Mouse (Mus musculus): ENCODE results near the gene AK157302. TPM values are rescaled to one million over a fixed set of nuclear protein-coding genes. Genes with fewer than 3 reads are reported as not detected.
"Not testable (repeated sequence)": the region's sequence is repeated elsewhere in the genome, so short reads cannot be mapped to it uniquely, and the experiment has no call there.

The AK157302 gene
- 10 to 100 TPM; 20.3 to 26.8 (median 22.2) TPM for total RNA-seq (2022)

GRCm38 (mm10) chr13:21495080-21495479, at the start of gene AK157302:
TSS of gene AK157302 (plus strand) at chr13:21495223.
- no peak for DNase-seq (ENCODE audit: low spot score in 2 of 2)

DNA sequence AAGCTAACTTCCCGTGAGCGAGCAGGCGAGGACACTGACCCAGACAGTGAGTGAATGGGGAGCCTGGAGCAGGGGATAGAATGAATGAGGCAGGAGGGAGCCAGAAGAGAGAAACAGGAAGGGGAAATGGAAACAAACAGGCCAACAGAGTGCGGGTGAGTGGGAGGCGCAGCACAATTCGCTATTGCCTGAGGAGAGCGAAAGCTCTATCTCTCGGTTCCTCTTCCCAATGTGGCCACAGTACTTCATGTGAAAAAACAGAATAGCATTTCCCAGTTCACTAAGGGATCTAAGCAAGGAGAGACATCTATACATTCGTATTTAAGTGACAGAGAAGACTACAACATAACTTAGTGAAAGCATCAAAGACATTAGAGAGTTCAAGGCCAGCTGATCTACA, 48.2 kb upstream of the AK157302 start:
- DNase-seq (ENCODE audit: low spot score in 2 of 2), result no peak

GRCm38 (mm10) chr13:21447856-21448614, 47.0 kb upstream of the AK157302 start:
- DNase-seq (ENCODE audit: low spot score in 2 of 2), result no peak

- no peak for DNase-seq (ENCODE audit: low spot score in 2 of 2)
These were observed 42.0 kb upstream of the AK157302 start for GRCm38 (mm10) chr13:21453042-21453441.

GRCm38 (mm10) chr13:21453449-21453848, 41.6 kb upstream of the AK157302 start, which contains the start of gene Zscan26:
TSS of gene Zscan26 (minus strand) at chr13:21453730.
- peak; percentile 66 to 70 for DNase-seq (ENCODE audit: low spot score in 2 of 2)

- no peak for DNase-seq (ENCODE audit: low spot score in 2 of 2)
These were observed 40.9 kb upstream of the AK157302 start for GRCm38 (mm10) chr13:21454133-21454532.

GRCm38 (mm10) chr13:21456347-21456746, 38.7 kb upstream of the AK157302 start:
- DNase-seq (ENCODE audit: low spot score in 2 of 2), result no peak

DNA sequence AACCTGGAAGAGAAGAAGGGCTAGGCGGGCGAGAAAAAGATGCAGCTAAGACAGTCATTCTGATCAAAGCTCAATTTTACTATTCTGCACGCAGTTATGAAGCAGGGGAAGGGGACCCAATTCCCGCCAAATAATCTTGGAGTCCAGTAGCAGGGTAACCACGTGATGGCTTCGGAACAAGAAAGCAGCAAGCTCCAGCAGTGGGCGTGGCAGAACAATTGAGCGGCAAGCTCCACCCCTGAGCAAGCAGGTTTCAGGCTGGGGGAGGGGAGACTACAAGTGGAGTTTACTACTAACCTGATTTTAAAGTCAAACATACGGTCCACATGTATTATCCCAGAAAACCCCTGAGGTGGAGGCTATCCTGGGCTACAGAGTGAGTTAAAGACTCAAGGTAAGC, 32.5 kb upstream of the AK157302 start:
- DNase-seq (ENCODE audit: low spot score in 2 of 2), result not testable (repeated sequence)

GRCm38 (mm10) chr13:21467336-21467735, 27.7 kb upstream of the AK157302 start:
- DNase-seq (ENCODE audit: low spot score in 2 of 2), result no peak

- peak; percentile 64 to 71 for DNase-seq (ENCODE audit: low spot score in 2 of 2)
These were observed 26.7 kb upstream of the AK157302 start, which contains the start of gene Nkapl for GRCm38 (mm10) chr13:21468061-21469019. TSS of gene Nkapl (minus strand) at chr13:21468509.

- no peak for DNase-seq (ENCODE audit: low spot score in 2 of 2)
These were observed 25.9 kb upstream of the AK157302 start for GRCm38 (mm10) chr13:21469097-21469496.

DNA sequence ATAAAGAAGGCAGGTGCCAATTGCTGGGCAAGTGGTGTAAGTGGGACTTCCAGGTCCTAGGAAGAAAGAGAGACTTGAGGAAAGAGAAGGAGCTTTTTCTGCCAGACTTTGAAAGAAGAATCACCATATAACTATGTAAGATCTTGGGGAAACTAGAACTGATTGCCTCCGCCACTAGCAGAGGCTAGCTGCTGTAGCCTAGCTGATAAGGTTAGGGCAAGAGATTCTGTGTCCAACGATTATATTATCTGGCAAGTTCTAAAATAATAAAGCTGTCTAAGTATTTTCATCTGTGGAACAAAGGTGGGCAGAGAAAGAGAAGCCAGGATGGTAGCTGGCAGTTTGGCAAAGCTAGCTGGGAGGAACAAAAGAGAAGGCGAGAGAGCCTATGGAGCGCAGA, 22.6 kb upstream of the AK157302 start:
- no peak for DNase-seq (ENCODE audit: low spot score in 2 of 2)

GRCm38 (mm10) chr13:21478759-21479670, 16.0 kb upstream of the AK157302 start, which contains the start of the genes Zkscan4 and Gm10065:
TSS of gene Zkscan4 (plus strand) at chr13:21478907.
TSS of gene Gm10065 (minus strand) at chr13:21479441.
- peak; percentile 37 to 38 for DNase-seq (ENCODE audit: low spot score in 2 of 2)

- DNase-seq (ENCODE audit: low spot score in 2 of 2), result no peak
These were observed 8.1 kb upstream of the AK157302 start for GRCm38 (mm10) chr13:21486881-21487280.

GRCm38 (mm10) chr13:21492847-21493246, 2.2 kb upstream of the AK157302 start:
- no peak for DNase-seq (ENCODE audit: low spot score in 2 of 2)

DNA sequence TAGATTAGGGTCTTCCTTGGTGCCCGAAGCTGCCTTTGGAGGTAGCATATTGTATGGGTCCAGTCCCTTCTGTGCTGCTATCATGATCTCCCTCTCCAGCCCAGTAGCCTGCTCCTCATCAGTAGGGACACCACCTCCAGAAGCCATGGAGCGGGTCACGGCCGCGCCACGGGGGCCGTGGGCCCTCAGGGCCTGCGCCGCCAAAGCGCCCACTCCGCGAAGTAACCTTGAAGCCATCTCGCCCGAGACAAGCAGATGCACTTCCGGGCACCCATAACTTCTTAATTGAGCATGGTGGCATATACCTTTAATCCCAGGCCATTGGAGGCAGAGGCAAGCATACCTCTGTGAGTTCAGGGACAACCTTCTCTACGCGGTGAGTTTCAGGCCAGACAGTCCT, 6.2 kb downstream of the AK157302 start, which contains the start of gene Gm11273:
Gene Gm11273 (minus strand): TSS at position 237 of the 400 bp plus-strand sequence.
- not testable (repeated sequence) for DNase-seq (ENCODE audit: low spot score in 2 of 2)

- DNase-seq (ENCODE audit: low spot score in 2 of 2), result no peak
These were observed 7.3 kb downstream of the AK157302 start for GRCm38 (mm10) chr13:21502296-21502695.

GRCm38 (mm10) chr13:21506221-21506649, 11.2 kb downstream of the AK157302 start:
- peak; percentile 51 to 59 for DNase-seq (ENCODE audit: low spot score in 2 of 2)

DNA sequence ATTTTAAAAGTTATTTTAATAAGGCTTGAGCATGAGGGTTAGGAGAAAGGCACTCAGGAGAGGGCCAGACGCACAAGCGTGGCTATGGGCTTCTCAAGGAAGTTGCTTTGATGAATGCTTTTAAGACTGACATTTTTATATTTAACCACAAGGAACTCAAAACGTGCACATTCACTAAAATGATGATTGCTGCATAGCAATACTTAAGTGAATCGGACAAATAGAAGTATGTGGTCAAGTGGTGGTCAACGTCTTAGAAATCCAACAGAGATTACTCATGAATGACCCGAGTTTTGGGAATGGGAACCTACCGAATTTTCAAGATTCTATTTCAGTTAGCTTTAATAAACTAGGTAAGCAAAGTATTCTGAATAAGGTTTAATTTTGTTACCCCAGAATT, 35.1 kb downstream of the AK157302 start:
- no peak for DNase-seq (ENCODE audit: low spot score in 2 of 2)

- peak; percentile 56 to 78 for DNase-seq (ENCODE audit: low spot score in 2 of 2)
These were observed 35.8 kb downstream of the AK157302 start, which contains the start of gene Zkscan8 for GRCm38 (mm10) chr13:21530781-21531201. TSS of gene Zkscan8 (minus strand) at chr13:21531120.
